Mouse (Mus musculus) spleen, adult 2 months (tissue): ENCODE data around the gene Ptprcap.

Source experiments
- CTCF ChIP-seq: fragments of 200-500 bp; IDR thresholded peaks from 2 replicates; pipeline ENCODE4 v1.5.1; 2011; ENCODE audit warnings: mild to moderate bottlenecking, inconsistent platforms; ENCODE audit not compliant: insufficient read depth, insufficient read length, insufficient replicate concordance; ENCODE audit errors: extremely low read depth
- POLR2A ChIP-seq: fragments of 200-500 bp; IDR thresholded peaks from 2 replicates; pipeline ENCODE4 v1.6.1; 2011; ENCODE audit warnings: low read depth, low read length, inconsistent platforms

- TF ChIP-seq CTCF (no peak), POLR2A (peak; percentile 65)
Measured at GRCm38 (mm10) chr19:4203604-4204326, 50.4 kb downstream of the Ptprcap start.
